Mouse (Mus musculus): ENCODE results near the gene Gm14525. TPM values are rescaled to one million over a fixed set of nuclear protein-coding genes. Genes with fewer than 3 reads are reported as not detected.

The Gm14525 gene
- polyA plus RNA-seq (2012; rRNA removed): not detected in 2 replicates

GRCm38 (mm10) chrX:26702538-26702937, at the start of gene Gm14525:
Gene Gm14525 (minus strand): TSS chrX:26702638.

Other genes with a start within 250 kb of the Gm14525 start
- gene Slx, start 157.1 kb downstream of the Gm14525 start, polyA plus RNA-seq (2012; rRNA removed): not detected in 2 replicates
- not detected in 2 replicates for gene Gm6121, start 233.1 kb upstream of the Gm14525 start, polyA plus RNA-seq (2012; rRNA removed)